Mouse (Mus musculus) heart, postnatal 10 days (tissue): ENCODE measurements around the gene Olfr48. TPM values are rescaled to one million over a fixed set of nuclear protein-coding genes. Genes with fewer than 3 reads are reported as not detected.

Experiments
- DNase-seq, 2 experiments: peaks; one replicate each; pipeline ENCODE4 v3.0.0; 2021
- intact Hi-C: fragments of 180-260 bp; cut with DNase I; formaldehyde crosslinking; loops from one replicate; pipeline ENCODE4 v1.15.1; 2025
- total RNA-seq, 2 experiments: library from RNA; stranded (reverse); gene quantifications; 2 replicates each; pipeline ENCODE4 v1.2.3; 2021

Olfr48 gene
- not detected for total RNA-seq

DNA sequence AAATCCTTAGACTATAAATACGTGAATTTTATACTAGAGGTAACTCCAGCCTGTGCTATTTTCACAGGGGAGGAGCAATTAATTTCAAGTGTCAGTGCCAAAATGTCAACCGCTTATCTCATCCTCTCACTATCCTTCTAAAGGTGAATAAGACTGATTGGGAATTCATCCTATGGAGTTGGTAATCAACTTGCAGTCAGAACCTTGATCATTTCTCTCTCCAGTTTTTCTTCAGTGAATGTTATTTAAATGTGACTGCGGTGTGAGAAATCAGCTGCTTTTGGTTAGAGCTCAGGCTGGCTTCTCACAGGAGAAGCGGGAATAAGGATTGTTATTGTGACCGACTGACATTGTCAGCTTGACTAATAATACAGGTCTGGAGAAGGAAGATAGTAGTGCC, at the start of gene Olfr48:
Gene Olfr48, minus strand, starts transcription at position 101 of the 400 bp plus-strand sequence.
- DNase-seq = no peak
- intact Hi-C loops = no loop called here

DNA sequence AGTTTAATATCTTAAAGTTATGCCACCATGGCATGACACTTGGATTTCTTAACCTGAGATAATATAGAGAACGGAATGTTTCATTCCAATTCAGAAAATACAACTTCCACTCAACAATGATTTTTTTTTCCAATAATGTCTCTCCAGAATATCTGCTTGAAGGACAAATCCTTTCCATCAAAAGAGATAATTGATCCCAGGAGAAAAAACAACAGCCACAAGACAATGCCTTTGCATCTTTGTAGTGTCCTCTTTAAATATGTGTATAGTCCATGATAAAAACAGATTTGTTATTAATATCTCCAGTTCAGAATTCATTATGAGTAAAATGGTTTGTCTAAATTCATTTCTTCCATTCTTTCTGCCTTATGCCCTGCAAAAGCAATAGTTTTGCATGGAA, 30.1 kb upstream of the Olfr48 start, which contains the start of gene Olfr1257:
Gene Olfr1257, plus strand, starts transcription at position 301 of the 400 bp plus-strand sequence.
- no peak for DNase-seq
- intact Hi-C loops = no loop called here

DNA sequence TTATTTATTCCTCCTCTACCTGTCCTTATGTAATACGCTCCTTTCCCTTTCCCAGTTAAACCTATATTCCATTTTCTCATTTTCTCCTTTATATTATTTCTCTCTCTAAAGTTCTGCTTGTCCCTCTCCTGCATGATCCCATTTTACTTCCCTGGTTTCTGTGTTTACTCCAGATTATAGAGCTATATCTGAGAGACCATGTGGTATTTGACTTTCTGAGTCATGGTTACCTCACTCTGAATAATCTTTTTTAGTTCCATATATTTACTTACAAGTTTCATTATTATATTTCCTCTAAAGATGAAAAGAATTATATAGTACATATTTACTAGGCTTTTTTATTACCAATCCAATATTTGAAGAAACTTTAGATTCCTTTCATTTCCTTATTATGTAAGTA, 1.2 kb upstream of the Olfr48 start:
- intact Hi-C loops = no loop called here
- DNase-seq = no peak

DNA sequence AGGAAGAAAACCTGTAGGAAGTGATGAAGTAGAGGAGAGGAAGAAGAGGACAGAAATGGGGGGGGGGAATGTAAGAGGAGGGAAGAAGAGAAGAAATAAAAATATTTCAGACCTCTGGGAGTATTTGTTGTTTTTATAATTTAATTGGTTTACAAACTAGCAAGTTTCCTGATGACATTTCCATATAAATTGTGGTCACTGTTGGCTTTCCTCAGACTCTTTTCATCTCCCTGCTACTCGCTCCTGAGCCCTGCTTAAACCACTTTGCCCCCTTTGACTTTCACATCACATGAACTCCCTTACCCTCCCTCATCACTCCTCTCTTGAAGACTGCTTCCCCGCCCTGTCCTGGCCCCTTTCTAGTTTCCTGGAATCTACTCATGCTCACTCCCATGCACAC, 6.5 kb downstream of the Olfr48 start, which contains the start of gene Olfr1256:
Gene Olfr1256, minus strand, starts transcription at position 101 of the 400 bp plus-strand sequence.
- intact Hi-C loops = no loop called here
- DNase-seq = no peak

DNA sequence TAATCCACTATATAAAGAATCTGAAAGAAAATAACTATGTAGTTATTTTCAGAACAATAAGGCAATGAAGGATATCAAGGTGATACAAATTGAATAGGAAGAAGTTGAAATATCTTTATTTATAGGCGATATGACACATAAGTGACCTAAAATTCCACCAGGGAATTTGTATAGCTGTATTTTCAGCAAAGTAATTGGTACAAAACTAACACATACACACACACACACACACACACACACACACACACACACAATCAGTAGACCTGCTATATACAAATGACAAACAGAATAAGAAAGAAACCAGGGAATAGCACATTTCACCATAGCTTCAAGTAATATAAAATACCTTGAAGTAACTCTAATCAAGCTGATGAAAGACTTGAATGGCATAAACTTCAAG, 27.8 kb downstream of the Olfr48 start:
- DNase-seq = no peak
- intact Hi-C loops = no loop called here

DNA sequence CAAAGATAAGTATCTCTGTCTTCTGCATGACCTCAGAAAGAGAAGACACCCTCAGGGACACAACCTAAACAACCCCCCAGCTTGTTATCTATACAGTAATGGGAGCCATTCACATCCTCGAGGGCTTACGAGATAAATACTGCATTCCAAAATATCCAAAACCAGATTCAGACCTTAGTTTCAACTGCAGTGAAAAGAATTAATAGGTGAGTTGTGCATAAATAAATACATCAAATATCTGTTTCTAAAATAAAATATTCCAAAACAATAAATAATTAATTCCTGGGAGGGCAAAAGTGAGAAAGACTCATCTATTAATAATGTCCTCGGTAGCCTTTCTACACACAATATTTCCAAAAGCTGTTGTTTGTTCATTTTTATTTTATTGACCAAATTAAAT, 36.3 kb downstream of the Olfr48 start, which contains the start of gene Olfr1255:
Gene Olfr1255, plus strand, starts transcription at position 301 of the 400 bp plus-strand sequence.
- intact Hi-C loops = no loop called here
- no peak for DNase-seq

DNA sequence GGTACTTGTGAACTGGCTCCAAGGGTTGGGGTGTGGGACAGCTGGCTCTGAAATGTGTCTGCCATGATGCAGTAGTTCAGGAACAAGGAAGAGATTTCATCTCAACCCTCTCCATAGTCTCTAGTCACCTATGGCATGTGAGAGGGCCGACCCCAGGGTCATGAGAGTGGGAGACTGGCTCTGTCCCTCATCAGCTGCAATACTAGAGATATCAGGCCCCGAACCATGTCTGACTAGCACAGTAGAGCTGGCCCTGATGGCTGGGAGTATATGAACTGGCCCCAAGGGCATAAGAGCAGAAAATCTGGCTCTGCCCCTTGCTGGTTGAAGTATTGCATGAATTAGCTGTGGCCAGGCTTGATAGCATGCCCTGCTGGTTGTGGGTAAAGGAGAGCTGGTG, 37.3 kb downstream of the Olfr48 start:
- DNase-seq = no peak
- intact Hi-C loops = no loop called here

DNA sequence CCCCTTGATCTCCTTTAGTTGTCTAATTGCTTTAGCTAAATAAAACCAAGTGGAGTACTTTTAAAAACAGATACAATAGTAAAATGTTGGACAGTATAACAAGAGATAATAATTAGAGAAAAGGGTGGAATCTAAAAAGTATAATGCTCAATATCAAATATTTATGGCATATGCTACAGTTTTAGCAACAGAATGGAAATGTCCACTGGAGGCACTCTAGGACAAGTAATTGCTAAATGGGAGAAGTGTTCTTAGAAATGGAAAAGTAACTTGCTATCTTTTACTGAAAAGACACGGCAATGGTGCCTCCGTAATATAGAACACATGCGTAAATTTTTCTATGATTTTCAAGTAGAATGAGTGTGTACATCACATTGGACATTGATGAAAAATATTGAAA, 48.4 kb downstream of the Olfr48 start:
- intact Hi-C loops = no loop called here
- no peak for DNase-seq

DNA sequence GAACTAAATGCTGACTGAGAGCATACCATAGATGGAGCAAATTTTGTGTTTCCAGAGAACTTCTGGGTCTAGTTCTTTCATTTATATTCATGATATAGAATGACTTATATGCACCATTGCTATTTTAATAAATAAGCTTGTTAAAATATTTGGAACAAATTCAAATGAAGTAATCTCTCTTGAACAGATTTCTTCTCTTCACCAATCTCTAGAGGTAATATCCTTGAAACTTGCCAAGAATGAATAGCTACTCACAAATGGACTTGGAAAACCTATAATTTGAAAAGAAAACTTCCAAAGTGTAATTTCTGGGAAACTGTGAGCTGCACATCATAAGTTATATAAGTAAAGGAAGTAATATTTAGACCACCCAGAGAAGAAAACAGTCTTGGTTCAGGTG, 54.5 kb downstream of the Olfr48 start, which contains the start of gene Olfr1254:
Gene Olfr1254, minus strand, starts transcription at position 101 of the 400 bp plus-strand sequence.
- intact Hi-C loops = no loop called here
- no peak for DNase-seq

Other genes with a start within 250 kb of the Olfr48 start
- under 1 TPM in 1 of 2 experiments, not detected in 1; 0.05 TPM for gene Olfr1247, start 234.1 kb downstream of the Olfr48 start, total RNA-seq
- gene Olfr1248, start 230.0 kb downstream of the Olfr48 start, total RNA-seq = not detected
- not detected for gene Olfr1249, start 213.2 kb downstream of the Olfr48 start, total RNA-seq
- gene Olfr1250, start 186.7 kb downstream of the Olfr48 start, total RNA-seq = not detected
- gene Olfr1251, start 176.3 kb downstream of the Olfr48 start, total RNA-seq = not detected
- not detected for gene Olfr1252, start 123.2 kb downstream of the Olfr48 start, total RNA-seq
- not detected for gene Olfr1253, start 91.1 kb downstream of the Olfr48 start, total RNA-seq
- not detected for gene Olfr1254, start 54.6 kb downstream of the Olfr48 start, total RNA-seq
- not detected for gene Olfr1255, start 36.2 kb downstream of the Olfr48 start, total RNA-seq
- not detected for gene Olfr1256, start 6.7 kb downstream of the Olfr48 start, total RNA-seq
- not detected for gene Olfr1257, start 30.2 kb upstream of the Olfr48 start, total RNA-seq
- gene Olfr1258, start 79.1 kb upstream of the Olfr48 start, total RNA-seq = not detected
- not detected for gene Olfr1259, start 100.5 kb upstream of the Olfr48 start, total RNA-seq
- gene Olfr1260, start 126.1 kb upstream of the Olfr48 start, total RNA-seq = not detected
- gene Olfr1261, start 143.0 kb upstream of the Olfr48 start, total RNA-seq = not detected
- not detected for gene Olfr1262, start 151.9 kb upstream of the Olfr48 start, total RNA-seq
- not detected for gene Olfr1263, start 163.9 kb upstream of the Olfr48 start, total RNA-seq
- not detected for gene Olfr1264, start 177.4 kb upstream of the Olfr48 start, total RNA-seq
- not detected for gene Olfr1265, start 187.1 kb upstream of the Olfr48 start, total RNA-seq
- gene Olfr140, start 215.4 kb upstream of the Olfr48 start, total RNA-seq = not detected